Mouse (Mus musculus): Measurements from ENCODE around the gene Gm49380. TPM values are rescaled to one million over a fixed set of nuclear protein-coding genes. Genes with fewer than 3 reads are reported as not detected.

Gm49380 gene
- polyA plus RNA-seq, 1 experiment from 2014 or later = not detected

- 52% methylated on average over 24 of the region's 24 CpGs for WGBS
- no peaks in the 10 kb centered on the region; the same call in 1 of the 2 replicates for H3K4me1 ChIP-seq (replicated peaks; ENCODE audit: control insufficient read depth, insufficient read depth, low read length)
- no peak overlapping the region for H3K4me3 ChIP-seq (ENCODE audit: low read depth, low read length)
- no peak overlapping the region for H3K4me2 ChIP-seq
- H3K27ac ChIP-seq (ENCODE audit: low read depth, low read length) = no peak overlapping the region
- ATAC-seq (replicated peaks; ENCODE audit: low FRiP score) (peak; percentile 61; the same call in 1 of the 2 replicates), DNase-seq (ENCODE audit: low spot score) (peak; percentile 69)
- H3K9ac ChIP-seq (ENCODE audit: low read depth, low read length) = no peak overlapping the region
- no peaks in the 10 kb centered on the region; the same call in 1 of the 2 replicates for H3K36me3 ChIP-seq (ENCODE audit: control insufficient read depth, insufficient read depth, low read length)
- H3K27me3 ChIP-seq (replicated peaks; ENCODE audit: control insufficient read depth, insufficient read depth, low read length) = no peaks in the 10 kb centered on the region
- no peaks in the 10 kb centered on the region for H3K9me3 ChIP-seq (ENCODE audit: control insufficient read depth, low read length)
These were observed 19.4 kb downstream of the Gm49380 start for GRCm38 (mm10) chr9:44093612-44094503.

GRCm38 (mm10) chr9:44088877-44089608 lies 24.3 kb downstream of the Gm49380 start:
- WGBS = 35% methylated on average over 12 of the region's 12 CpGs
- Histone ChIP-seq H3K36me3 (ENCODE audit: control insufficient read depth, insufficient read depth, low read length) (no peaks in the 10 kb centered on the region; the same call in 1 of the 2 replicates), H3K9ac (ENCODE audit: low read depth, low read length) (no peak overlapping the region), H3K27me3 (replicated peaks; ENCODE audit: control insufficient read depth, insufficient read depth, low read length) (peaks cover 13% of the 10 kb centered on the region; the same call in 1 of the 2 replicates), H3K4me1 (replicated peaks; ENCODE audit: control insufficient read depth, insufficient read depth, low read length) (peaks cover 23% of the 10 kb centered on the region), H3K4me3 (ENCODE audit: low read depth, low read length) (no peak overlapping the region), H3K4me2 (no peak overlapping the region), H3K27ac (ENCODE audit: low read depth, low read length) (no peak overlapping the region), H3K9me3 (ENCODE audit: control insufficient read depth, low read length) (no peaks in the 10 kb centered on the region)
- DNase-seq (ENCODE audit: low spot score) (no peak), ATAC-seq (replicated peaks; ENCODE audit: low FRiP score) (no peak)

GRCm38 (mm10) chr9:44087761-44088455 lies 25.4 kb downstream of the Gm49380 start:
- peak overlapping the region; percentile 3; the same call in 1 of the 2 replicates for H3K4me2 ChIP-seq
- H3K27me3 ChIP-seq (replicated peaks; ENCODE audit: control insufficient read depth, insufficient read depth, low read length) = peaks cover 13% of the 10 kb centered on the region; the same call in 1 of the 2 replicates

GRCm38 (mm10) chr9:44086960-44087359 lies 26.3 kb downstream of the Gm49380 start:
- no peak overlapping the region for H3K9ac ChIP-seq (ENCODE audit: low read depth, low read length)
- peaks cover 31% of the 10 kb centered on the region for H3K4me1 ChIP-seq (replicated peaks; ENCODE audit: control insufficient read depth, insufficient read depth, low read length)
- ATAC-seq (replicated peaks; ENCODE audit: low FRiP score) (no peak), DNase-seq (ENCODE audit: low spot score) (no peak)
- no peaks in the 10 kb centered on the region; the same call in 1 of the 2 replicates for H3K36me3 ChIP-seq (ENCODE audit: control insufficient read depth, insufficient read depth, low read length)
- H3K4me3 ChIP-seq (ENCODE audit: low read depth, low read length) = no peak overlapping the region
- H3K4me2 ChIP-seq = peak overlapping the region; percentile 12; the same call in 1 of the 2 replicates
- H3K9me3 ChIP-seq (ENCODE audit: control insufficient read depth, low read length) = no peaks in the 10 kb centered on the region
- H3K27ac ChIP-seq (ENCODE audit: low read depth, low read length) = no peak overlapping the region
- 64% methylated on average over 10 of the region's 10 CpGs for WGBS
- H3K27me3 ChIP-seq (replicated peaks; ENCODE audit: control insufficient read depth, insufficient read depth, low read length) = peaks cover 15% of the 10 kb centered on the region; the same call in 1 of the 2 replicates

More at GRCm38 (mm10) chr9:44087761-44088455, 25.4 kb downstream of the Gm49380 start:
- Histone ChIP-seq H3K36me3 (ENCODE audit: control insufficient read depth, insufficient read depth, low read length) (no peaks in the 10 kb centered on the region; the same call in 1 of the 2 replicates), H3K4me1 (replicated peaks; ENCODE audit: control insufficient read depth, insufficient read depth, low read length) (peaks cover 31% of the 10 kb centered on the region), H3K4me3 (ENCODE audit: low read depth, low read length) (no peak overlapping the region), H3K9me3 (ENCODE audit: control insufficient read depth, low read length) (no peaks in the 10 kb centered on the region), H3K27ac (ENCODE audit: low read depth, low read length) (no peak overlapping the region), H3K9ac (ENCODE audit: low read depth, low read length) (no peak overlapping the region)
- WGBS = 19% methylated on average over 15 of the region's 15 CpGs
- ATAC-seq (replicated peaks; ENCODE audit: low FRiP score) (no peak), DNase-seq (ENCODE audit: low spot score) (no peak)

- Histone ChIP-seq H3K9me3 (ENCODE audit: control insufficient read depth, low read length) (no peaks in the 10 kb centered on the region), H3K4me2 (peak overlapping the region; percentile 89), H3K27ac (ENCODE audit: low read depth, low read length) (no peak overlapping the region), H3K9ac (ENCODE audit: low read depth, low read length) (no peak overlapping the region), H3K27me3 (replicated peaks; ENCODE audit: control insufficient read depth, insufficient read depth, low read length) (peaks cover 15% of the 10 kb centered on the region; the same call in 1 of the 2 replicates), H3K4me1 (replicated peaks; ENCODE audit: control insufficient read depth, insufficient read depth, low read length) (peaks cover 31% of the 10 kb centered on the region), H3K36me3 (ENCODE audit: control insufficient read depth, insufficient read depth, low read length) (no peaks in the 10 kb centered on the region; the same call in 1 of the 2 replicates), H3K4me3 (ENCODE audit: low read depth, low read length) (peak overlapping the region; percentile 52; the same call in 1 of the 2 replicates)
- ATAC-seq (replicated peaks; ENCODE audit: low FRiP score) = no peak
- DNase-seq (ENCODE audit: low spot score) = no peak
- WGBS = 72% methylated on average over 15 of the region's 15 CpGs
These were observed 27.3 kb downstream of the Gm49380 start for GRCm38 (mm10) chr9:44085741-44086665.

- 11% methylated on average over 10 of the region's 10 CpGs for WGBS
- DNase-seq (ENCODE audit: low spot score) = no peak
- H3K36me3 ChIP-seq (ENCODE audit: control insufficient read depth, insufficient read depth, low read length) = no peaks in the 10 kb centered on the region; the same call in 1 of the 2 replicates
- H3K9ac ChIP-seq (ENCODE audit: low read depth, low read length) = peak overlapping the region; percentile 53
- H3K4me3 ChIP-seq (ENCODE audit: low read depth, low read length) = peak overlapping the region; percentile 52
- no peak overlapping the region for H3K27ac ChIP-seq (ENCODE audit: low read depth, low read length)
- no peak for ATAC-seq (replicated peaks; ENCODE audit: low FRiP score)
- H3K27me3 ChIP-seq (replicated peaks; ENCODE audit: control insufficient read depth, insufficient read depth, low read length) = peaks cover 15% of the 10 kb centered on the region; the same call in 1 of the 2 replicates
- H3K4me1 ChIP-seq (replicated peaks; ENCODE audit: control insufficient read depth, insufficient read depth, low read length) = peaks cover 31% of the 10 kb centered on the region
- no peaks in the 10 kb centered on the region for H3K9me3 ChIP-seq (ENCODE audit: control insufficient read depth, low read length)
- peak overlapping the region; percentile 89 for H3K4me2 ChIP-seq
These were observed 28.0 kb downstream of the Gm49380 start for GRCm38 (mm10) chr9:44085276-44085675.

- Histone ChIP-seq H3K4me3 (ENCODE audit: low read depth, low read length) (peak overlapping the region; percentile 52), H3K27ac (ENCODE audit: low read depth, low read length) (peak overlapping the region; percentile 13; the same call in 1 of the 2 replicates), H3K36me3 (ENCODE audit: control insufficient read depth, insufficient read depth, low read length) (no peaks in the 10 kb centered on the region), H3K4me1 (replicated peaks; ENCODE audit: control insufficient read depth, insufficient read depth, low read length) (peaks cover 31% of the 10 kb centered on the region), H3K9ac (ENCODE audit: low read depth, low read length) (peak overlapping the region; percentile 53), H3K27me3 (replicated peaks; ENCODE audit: control insufficient read depth, insufficient read depth, low read length) (peaks cover 15% of the 10 kb centered on the region; the same call in 1 of the 2 replicates), H3K9me3 (ENCODE audit: control insufficient read depth, low read length) (no peaks in the 10 kb centered on the region), H3K4me2 (peak overlapping the region; percentile 89)
- ATAC-seq (replicated peaks; ENCODE audit: low FRiP score) = peak; percentile 83
- DNase-seq (ENCODE audit: low spot score) = peak; percentile 97
- under 1% methylated on average over 61 of the region's 62 CpGs for WGBS
These were observed 28.6 kb downstream of the Gm49380 start for GRCm38 (mm10) chr9:44084659-44085229.
